Mouse (Mus musculus) embryo, embryonic 11 days (tissue): ENCODE measurements around the gene Stx4a.
A peak's percentile ranks its signal among the peaks of the same experiment; 100 is the strongest.
"Not testable (repeated sequence)": the region's sequence is repeated elsewhere in the genome, so short reads cannot be mapped to it uniquely, and the experiment has no call there.

Experiments
- DNase-seq: peaks from one replicate; pipeline ENCODE4 v3.0.0-alpha.2; 2015

The Stx4a gene

GRCm38 (mm10) chr7:127815116-127815665 is 8.9 kb upstream of the Stx4a start:
- no peak for DNase-seq

GRCm38 (mm10) chr7:127815954-127816821 is 7.9 kb upstream of the Stx4a start:
- no peak for DNase-seq

- DNase-seq, result no peak
Measured at GRCm38 (mm10) chr7:127817053-127817452, 7.0 kb upstream of the Stx4a start.

- no peak for DNase-seq
Measured at GRCm38 (mm10) chr7:127817776-127818175, 6.3 kb upstream of the Stx4a start.

GRCm38 (mm10) chr7:127820836-127821509 is 3.1 kb upstream of the Stx4a start:
- no peak for DNase-seq

GRCm38 (mm10) chr7:127822494-127822893 is 1.6 kb upstream of the Stx4a start:
- DNase-seq, result no peak

- no peak for DNase-seq
Measured at GRCm38 (mm10) chr7:127823236-127824171, 590 bp upstream of the Stx4a start.

GRCm38 (mm10) chr7:127835550-127835949 is 11.5 kb downstream of the Stx4a start:
- no peak for DNase-seq

GRCm38 (mm10) chr7:127837473-127837872 is 13.4 kb downstream of the Stx4a start:
- no peak for DNase-seq

- DNase-seq, result not testable (repeated sequence)
Measured at GRCm38 (mm10) chr7:127837878-127838277, 13.8 kb downstream of the Stx4a start.

- DNase-seq, result not testable (repeated sequence)
Measured at GRCm38 (mm10) chr7:127840031-127840430, 15.9 kb downstream of the Stx4a start.

GRCm38 (mm10) chr7:127840886-127841285 is 16.8 kb downstream of the Stx4a start:
- DNase-seq, result peak; percentile 20

- peak; percentile 95 for DNase-seq
Measured at GRCm38 (mm10) chr7:127841340-127842000, 17.4 kb downstream of the Stx4a start.

- DNase-seq, result peak; percentile 88
Measured at GRCm38 (mm10) chr7:127842001-127842718, 18.1 kb downstream of the Stx4a start.

- no peak for DNase-seq
Measured at GRCm38 (mm10) chr7:127849973-127850875, 26.1 kb downstream of the Stx4a start.

GRCm38 (mm10) chr7:127850906-127851305 is 26.8 kb downstream of the Stx4a start:
- DNase-seq, result no peak

GRCm38 (mm10) chr7:127858258-127858657 is 34.2 kb downstream of the Stx4a start:
- DNase-seq, result no peak

- DNase-seq, result no peak
Measured at GRCm38 (mm10) chr7:127866434-127866833, 42.3 kb downstream of the Stx4a start.

- DNase-seq, result no peak
Measured at GRCm38 (mm10) chr7:127867641-127868040, 43.5 kb downstream of the Stx4a start.

- DNase-seq, result no peak
Measured at GRCm38 (mm10) chr7:127869149-127869810, 45.2 kb downstream of the Stx4a start.
